ENCODE assay signal across 15 mouse cellular contexts in the genomic region with DNA sequence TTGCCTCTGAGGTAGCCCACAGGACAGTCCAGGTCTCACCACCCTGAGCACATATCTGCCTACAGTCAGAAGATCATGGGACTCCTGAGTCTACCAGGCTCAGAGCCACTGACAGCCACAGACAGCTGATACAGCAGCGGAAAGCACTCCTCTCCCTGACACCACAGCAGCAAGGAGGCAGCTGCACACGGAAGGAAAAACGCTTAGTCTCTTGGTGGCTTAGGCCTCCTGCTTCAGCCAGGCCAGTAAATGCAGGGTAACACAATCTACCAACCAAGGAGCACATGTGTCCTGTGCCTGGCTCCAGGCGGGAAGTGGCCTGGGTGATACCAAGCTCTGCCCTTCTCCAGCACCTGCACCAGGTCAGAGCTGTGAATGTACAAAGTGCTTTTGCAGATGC.
DNase-seq lines count a peak whose midpoint lies in the region; ATAC-seq and TF ChIP-seq lines count a peak whose summit lies in the region.
"Had no signal": no experiment of that assay in that cellular context is flagged by ENCODE, and none has a peak within 500 bp of the region (broad histone marks: within the 10 kb centered on the region; RNA-seq: fewer than 3 reads in every experiment).

No protein-coding gene starts in this region.

- no peaks in the 10 kb centered on the region for H3K27me3 ChIP-seq in kidney, embryonic 15.5 days
- H3K27me3 ChIP-seq in limb, embryonic 14.5 days (ENCODE audit: control insufficient read depth, insufficient read depth, low read length) = no peaks in the 10 kb centered on the region
- H3K27me3 ChIP-seq: CH12.LX; heart, embryonic 12.5 days; hindbrain, embryonic 13.5 days had no signal

- H3K4me3 ChIP-seq in kidney, embryonic 15.5 days (replicated peaks) = no peak overlapping the region
- H3K4me3 ChIP-seq in limb, embryonic 14.5 days (replicated peaks; ENCODE audit: low read length) = no peak overlapping the region
- H3K4me3 ChIP-seq: heart, embryonic 12.5 days; hindbrain, embryonic 13.5 days had no signal

- WGBS in kidney, embryonic 15.5 days = 42% methylated on average over 4 of the region's 4 CpGs
- WGBS in limb, embryonic 14.5 days = 22% methylated on average over 4 of the region's 4 CpGs

- no peak overlapping the region for H3K9ac ChIP-seq in kidney, embryonic 15.5 days
- H3K9ac ChIP-seq in limb, embryonic 14.5 days (ENCODE audit: low read depth, low read length, severe bottlenecking) = no peak overlapping the region
- H3K9ac ChIP-seq: heart, embryonic 12.5 days; hindbrain, embryonic 13.5 days had no signal

- no peak overlapping the region for H3K4me2 ChIP-seq in kidney, embryonic 15.5 days
- H3K4me2 ChIP-seq in limb, embryonic 14.5 days (replicated peaks; ENCODE audit: low read depth, low read length, severe bottlenecking) = no peak overlapping the region
- H3K4me2 ChIP-seq: heart, embryonic 12.5 days; hindbrain, embryonic 13.5 days had no signal

- no peaks in the 10 kb centered on the region for H3K9me3 ChIP-seq in kidney, embryonic 15.5 days (replicated peaks)
- no peaks in the 10 kb centered on the region for H3K9me3 ChIP-seq in limb, embryonic 14.5 days (ENCODE audit: control insufficient read depth, low read length)
- H3K9me3 ChIP-seq: heart, embryonic 12.5 days; hindbrain, embryonic 13.5 days had no signal

- peak overlapping the region; percentile 43; the same call in 1 of the 2 replicates for H3K27ac ChIP-seq in kidney, embryonic 15.5 days
- H3K27ac ChIP-seq in limb, embryonic 14.5 days (replicated peaks; ENCODE audit: low read depth, low read length) = peak overlapping the region; percentile 21; the same call in 1 of the 2 replicates
- H3K27ac ChIP-seq: hindbrain, embryonic 13.5 days had no signal

- peaks cover 54% of the 10 kb centered on the region for H3K4me1 ChIP-seq in kidney, embryonic 15.5 days
- peaks cover 37% of the 10 kb centered on the region for H3K4me1 ChIP-seq in limb, embryonic 14.5 days (ENCODE audit: control insufficient read depth, insufficient read depth, low read length)

- peak; percentile 42 for DNase-seq in embryo, embryonic 10 days (ENCODE audit: low spot score)
- DNase-seq in embryo, embryonic 9.5 days (ENCODE audit: extremely low spot score) = no peak
- DNase-seq in kidney, adult 18-20 months = no peak
- peak; percentile 38 for DNase-seq in embryo, embryonic 11.5 days (ENCODE audit: low read depth, low spot score)
- DNase-seq in limb, embryonic 14.5 days (ENCODE audit: low spot score) = peak; percentile 44
- no peak for DNase-seq in right cerebral cortex, postnatal 4 days
- DNase-seq in Muller cell, postnatal 12 days (ENCODE audit: inconsistent ontology term) = no peak
- DNase-seq: cerebellum, adult 11-12 months; kidney, adult 11 months; lung, adult 18-20 months; right cerebral cortex, postnatal 25 days had no signal

- no peaks in the 10 kb centered on the region for H3K36me3 ChIP-seq in kidney, embryonic 15.5 days
- H3K36me3 ChIP-seq in limb, embryonic 14.5 days (ENCODE audit: control insufficient read depth, insufficient read depth, low read length) = 0 out of 2 replicates have a peak, but pooled peaks cover 3% of the 10 kb centered on the region
- H3K36me3 ChIP-seq: hindbrain, embryonic 13.5 days had no signal

- ATAC-seq in kidney, embryonic 15.5 days (replicated peaks; ENCODE audit: low FRiP score) = no peak
- ATAC-seq in limb, embryonic 14.5 days (ENCODE audit: low FRiP score, low read depth) = peak; percentile 50; the same call in 1 of the 2 replicates

- TF ChIP-seq POLR2A in limb, embryonic 14.5 days (IDR thresholded peaks at IDR 0.05; ENCODE audit: borderline replicate concordance, extremely low read depth, insufficient read depth, insufficient read length) = no peak

Comparison
In these comparisons a context has a peak if more than half of its experiments do, and no peak if none do; other contexts are left out.
1. DNase-seq: peak in embryo, embryonic 10 days (single experiment), embryo, embryonic 11.5 days (single experiment) and limb, embryonic 14.5 days (single experiment); none in embryo, embryonic 9.5 days (single experiment), kidney, adult 18-20 months (single experiment), right cerebral cortex, postnatal 4 days (single experiment) and Muller cell, postnatal 12 days (single experiment).